Mouse (Mus musculus) ES-E14 (cell line): Measurements from ENCODE around the gene Agbl5. TPM values are rescaled to one million over a fixed set of nuclear protein-coding genes. Genes with fewer than 3 reads are reported as not detected.

Experiments used
- DNase-seq: peaks from one replicate; pipeline ENCODE4 v3.0.0-alpha.2; 2013; ENCODE audit warnings: low read depth, low spot score
- H3K27ac ChIP-seq: 2 replicates; pipeline ENCODE4 v1.5.1; 2012; ENCODE audit warnings: low read depth, mild to moderate bottlenecking, low read length, moderate library complexity, mixed read lengths; ENCODE audit not compliant: poor library complexity, insufficient read depth, severe bottlenecking
- H3K36me3 ChIP-seq: 2 replicates; pipeline ENCODE4 v1.6.1; 2012; ENCODE audit warnings: mild to moderate bottlenecking, low read length, moderate library complexity, mixed read lengths; ENCODE audit not compliant: control insufficient read depth, poor library complexity, insufficient read depth, severe bottlenecking
- H3K4me1 ChIP-seq, 2 experiments: fragments of 150-350 bp in 1 of 2; sonication (generic) in 1 of 2; 2 replicates each; pipeline ENCODE4 v1.6.1; 2012; ENCODE audit warnings: low read length in 2 of 2, mild to moderate bottlenecking in 1 of 2, mixed read lengths in 1 of 2; ENCODE audit not compliant: control insufficient read depth in 2 of 2, insufficient read depth in 2 of 2, poor library complexity in 1 of 2
- H3K4me3 ChIP-seq, 2 experiments: fragments of 150-350 bp in 1 of 2; sonication (generic) in 1 of 2; 2 replicates each; pipeline ENCODE4 v1.5.1; 2012; ENCODE audit warnings: low read length in 2 of 2, low read depth in 1 of 2, mild to moderate bottlenecking in 1 of 2, mixed read lengths in 1 of 2; ENCODE audit not compliant: insufficient read depth in 1 of 2, poor library complexity in 1 of 2, severe bottlenecking in 1 of 2
- H3K9ac ChIP-seq: 2 replicates; pipeline ENCODE4 v1.6.1; 2012; ENCODE audit warnings: low read depth, mild to moderate bottlenecking, low read length, mixed read lengths; ENCODE audit not compliant: poor library complexity, insufficient read depth, severe bottlenecking
- H3K9me3 ChIP-seq: fragments of 150-350 bp; sonication (generic); 2 replicates; pipeline ENCODE4 v1.6.1; 2012; ENCODE audit warnings: low read depth, mild to moderate bottlenecking, low read length; ENCODE audit not compliant: control insufficient read depth, insufficient read depth
- CHD2 ChIP-seq: IDR thresholded peaks from 2 replicates; pipeline ENCODE4 v1.6.1; 2014; ENCODE audit warnings: mild to moderate bottlenecking, low read depth, low read length, inconsistent platforms
- HCFC1 ChIP-seq: IDR thresholded peaks from 2 replicates; pipeline ENCODE4 v1.6.1; 2012; ENCODE audit warnings: low read length, inconsistent platforms, borderline replicate concordance; ENCODE audit not compliant: insufficient read depth
- MAFK ChIP-seq: IDR thresholded peaks from 2 replicates; pipeline ENCODE4 v1.6.1; 2014; ENCODE audit warnings: mild to moderate bottlenecking, low read depth, low read length, inconsistent platforms; ENCODE audit not compliant: insufficient read depth
- ZC3H11A ChIP-seq: IDR thresholded peaks from 2 replicates; pipeline ENCODE4 v1.6.1; 2012; ENCODE audit warnings: low read depth, mild to moderate bottlenecking, inconsistent platforms, low read length, borderline replicate concordance
- ZNF384 ChIP-seq: IDR thresholded peaks from 2 replicates; pipeline ENCODE4 v1.6.1; 2012; ENCODE audit warnings: low read depth, low read length, inconsistent platforms
- in situ Hi-C, 2 experiments: fragments of 600-800 bp; cut with MboI; formaldehyde crosslinking; loops; one replicate each; pipeline ENCODE4 v1.15.1; 2025; ENCODE audit warnings: low sequenced_read_pairs in 2 of 2, inconsistent platforms in 1 of 2; ENCODE audit not compliant: unreplicated experiment in 2 of 2
- total RNA-seq: library from RNA; depleted of rRNA; stranded (reverse); fragments of 300-350 nt; gene quantifications from 2 replicates; pipeline ENCODE4 v1.2.3, GENCODE M21; 2012

Agbl5 gene
- total RNA-seq, 1 experiment = 17.0 TPM

DNA sequence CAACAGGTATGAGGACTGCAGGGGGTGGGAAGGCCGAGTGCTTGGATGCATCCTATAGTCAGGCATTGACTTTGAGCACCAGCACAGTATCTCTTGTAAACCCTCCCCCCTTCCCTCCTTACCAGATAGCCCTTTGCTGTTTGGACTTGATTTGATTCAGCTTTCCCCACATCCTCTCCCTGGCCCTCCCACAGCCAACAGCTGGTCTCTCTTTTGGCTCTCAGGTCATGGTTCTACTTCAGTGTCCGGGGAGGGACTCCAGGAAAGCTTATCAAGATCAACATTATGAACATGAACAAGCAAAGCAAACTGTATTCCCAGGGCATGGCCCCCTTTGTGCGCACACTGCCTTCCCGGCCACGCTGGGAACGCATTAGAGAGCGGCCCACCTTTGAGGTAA, 1.9 kb downstream of the Agbl5 start:
- Histone ChIP-seq H3K9ac (peak overlapping the region; percentile 30), H3K9me3 (no peaks in the 10 kb centered on the region), H3K36me3 (peaks cover 32% of the 10 kb centered on the region), H3K4me1 (peaks cover 2 to 5% of the 10 kb centered on the region in 2 experiments; a peak in 2 of 4 replicates), H3K4me3 (no peak overlapping the region), H3K27ac (no peak overlapping the region)
- in situ Hi-C loops = no loop called here
- TF ChIP-seq MAFK (no peak), CHD2 (no peak), HCFC1 (no peak), ZC3H11A (no peak), ZNF384 (no peak)
- DNase-seq = no peak

DNA sequence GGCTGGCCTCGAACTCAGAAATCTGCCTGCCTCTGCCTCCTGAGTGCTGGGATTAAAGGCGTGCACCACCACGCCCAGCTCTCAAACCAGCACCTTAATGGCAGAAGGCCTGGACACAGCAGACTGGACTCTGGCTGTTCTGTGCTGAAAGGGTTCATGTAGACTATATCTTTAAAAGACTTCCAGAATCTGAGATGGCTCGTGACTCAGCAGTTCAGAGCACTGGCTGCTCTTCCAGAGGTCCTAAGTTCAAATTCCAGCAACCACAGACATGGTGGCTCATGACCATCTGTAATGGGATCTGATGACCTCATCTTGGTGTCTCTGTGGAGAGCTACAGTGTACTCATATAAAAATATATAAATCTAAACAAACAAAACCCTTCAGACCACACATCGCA, 13.4 kb downstream of the Agbl5 start:
- H3K4me3 ChIP-seq = no peak overlapping the region
- no peak for DNase-seq
- no peak overlapping the region for H3K9ac ChIP-seq
- no peaks in the 10 kb centered on the region for H3K9me3 ChIP-seq
- peaks cover 19% of the 10 kb centered on the region for H3K36me3 ChIP-seq
- TF ChIP-seq MAFK (no peak), ZC3H11A (no peak), HCFC1 (no peak), CHD2 (no peak), ZNF384 (no peak)
- H3K27ac ChIP-seq = no peak overlapping the region
- in situ Hi-C loops = no loop called here
- H3K4me1 ChIP-seq = peaks cover 4 to 8% of the 10 kb centered on the region in 2 experiments

- peak within 1 kb of the TSS; percentile 94 for H3K9ac ChIP-seq
- H3K4me1 ChIP-seq = peaks cover 4 to 11% of the 10 kb centered on the region in 2 experiments; a peak in 3 of 4 replicates
- in situ Hi-C loops = no loop called here
- peaks cover 17% of the 10 kb centered on the region for H3K36me3 ChIP-seq
- peak; percentile 78; the same call in 1 of the 2 replicates for TF ChIP-seq HCFC1
- TF ChIP-seq ZNF384 = no peak
- peak within 1 kb of the TSS; percentile 71 to 87 for H3K4me3 ChIP-seq
- no peaks in the 10 kb centered on the region for H3K9me3 ChIP-seq
- H3K27ac ChIP-seq = peak within 1 kb of the TSS; percentile 42
- DNase-seq = peak; percentile 93
Observed at GRCm38 (mm10) chr5:30907413-30908059, 19.0 kb downstream of the Agbl5 start, which contains the start of gene Ost4. Ost4 (minus strand) TSS chr5:30907788.

DNA sequence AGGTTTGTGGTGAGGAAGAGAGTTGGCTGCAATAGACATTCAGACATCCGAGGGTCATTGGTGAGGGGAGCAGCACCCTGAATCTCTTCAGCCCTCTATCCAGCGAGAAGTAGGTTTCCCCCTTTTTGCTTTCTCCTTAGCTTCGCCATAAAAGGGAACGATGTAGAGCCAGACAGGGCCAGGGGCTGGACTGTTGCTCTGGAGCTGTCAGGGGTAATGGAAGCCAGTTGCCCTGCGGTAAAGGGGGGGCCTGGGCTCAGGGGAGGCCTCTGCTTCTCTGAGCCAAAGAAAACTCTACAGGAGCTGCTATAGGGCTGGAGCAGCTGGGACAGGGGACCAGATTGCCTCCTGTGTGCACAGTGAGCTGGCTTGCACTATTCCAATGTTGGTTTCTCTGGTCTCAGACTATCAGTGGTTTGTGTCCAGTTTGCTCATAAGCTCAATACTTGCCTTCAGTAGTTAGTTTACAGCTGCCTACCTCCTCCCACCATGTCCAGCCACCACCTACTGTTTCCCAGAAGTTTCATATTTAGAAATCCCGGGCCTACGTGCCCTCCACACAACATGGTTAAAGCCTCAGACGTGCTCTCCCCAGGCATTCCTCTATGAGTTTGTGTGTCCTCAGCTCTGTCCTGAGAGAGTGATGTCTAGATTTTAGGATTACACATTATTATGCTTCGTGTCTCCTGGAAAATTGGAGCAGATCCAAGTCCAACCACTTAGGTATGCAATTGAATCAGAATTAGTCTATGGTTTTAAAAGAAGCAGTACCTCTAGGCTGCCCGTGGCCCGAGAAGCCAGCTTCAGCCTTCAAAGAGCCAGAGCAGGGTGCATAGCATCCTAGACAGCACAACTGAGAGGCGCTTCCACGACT, 20.2 kb downstream of the Agbl5 start:
- Histone ChIP-seq H3K4me1 (peaks cover 7 to 18% of the 10 kb centered on the region in 2 experiments; a peak in 3 of 4 replicates), H3K9ac (peak overlapping the region; percentile 61; the same call in 1 of the 2 replicates), H3K36me3 (peaks cover 17% of the 10 kb centered on the region), H3K27ac (no peak overlapping the region), H3K9me3 (no peaks in the 10 kb centered on the region), H3K4me3 (peak overlapping the region; percentile 62 to 71; a peak in 3 of 4 replicates)
- in situ Hi-C loops = no loop called here
- no peak for TF ChIP-seq MAFK
- TF ChIP-seq ZC3H11A = no peak
- no peak for TF ChIP-seq ZNF384
- no peak for TF ChIP-seq CHD2
- no peak for TF ChIP-seq HCFC1
- DNase-seq = no peak
